Mouse (Mus musculus): ENCODE results near the gene Rims4.

The Rims4 gene

GRCm38 (mm10) chr2:163869783-163870182, 48.7 kb downstream of the Rims4 start:
- DNase-seq (ENCODE audit: low read depth, low spot score): no peak

GRCm38 (mm10) chr2:163866061-163866460, 52.4 kb downstream of the Rims4 start:
- DNase-seq (ENCODE audit: low read depth, low spot score): peak; percentile 76

GRCm38 (mm10) chr2:163865311-163865710, 53.2 kb downstream of the Rims4 start:
- no peak for DNase-seq (ENCODE audit: low read depth, low spot score)

- peak; percentile 37 for DNase-seq (ENCODE audit: low read depth, low spot score)
Measured at GRCm38 (mm10) chr2:163858254-163858947, 60.1 kb downstream of the Rims4 start.

- no peak for DNase-seq (ENCODE audit: low read depth, low spot score)
Measured at GRCm38 (mm10) chr2:163857233-163857632, 61.2 kb downstream of the Rims4 start.

GRCm38 (mm10) chr2:163853461-163853901, 65.0 kb downstream of the Rims4 start, which contains the start of gene Kcnk15:
Gene Kcnk15, plus strand, starts transcription at chr2:163853651.
- peak; percentile 34 for DNase-seq (ENCODE audit: low read depth, low spot score)

GRCm38 (mm10) chr2:163842043-163842442, 76.4 kb downstream of the Rims4 start:
- no peak for DNase-seq (ENCODE audit: low read depth, low spot score)

GRCm38 (mm10) chr2:163839519-163839918, 79.0 kb downstream of the Rims4 start:
- DNase-seq (ENCODE audit: low read depth, low spot score): no peak

GRCm38 (mm10) chr2:163838043-163838442, 80.4 kb downstream of the Rims4 start:
- DNase-seq (ENCODE audit: low read depth, low spot score): peak; percentile 87

- no peak for DNase-seq (ENCODE audit: low read depth, low spot score)
Measured at GRCm38 (mm10) chr2:163831163-163831562, 87.3 kb downstream of the Rims4 start.

- no peak for DNase-seq (ENCODE audit: low read depth, low spot score)
Measured at GRCm38 (mm10) chr2:163826494-163826893, 92.0 kb downstream of the Rims4 start.

GRCm38 (mm10) chr2:163825861-163826260, 92.6 kb downstream of the Rims4 start:
- no peak for DNase-seq (ENCODE audit: low read depth, low spot score)

GRCm38 (mm10) chr2:163823771-163824170, 94.7 kb downstream of the Rims4 start:
- peak; percentile 69 for DNase-seq (ENCODE audit: low read depth, low spot score)

- peak; percentile 41 for DNase-seq (ENCODE audit: low read depth, low spot score)
Measured at GRCm38 (mm10) chr2:163823248-163823647, 95.2 kb downstream of the Rims4 start.

- no peak for DNase-seq (ENCODE audit: low read depth, low spot score)
Measured at GRCm38 (mm10) chr2:163820607-163821006, 97.9 kb downstream of the Rims4 start, which contains the start of gene Ccn5. Gene Ccn5, plus strand, starts transcription at chr2:163820861.

GRCm38 (mm10) chr2:163814739-163815465, 103.6 kb downstream of the Rims4 start:
- no peak for DNase-seq (ENCODE audit: low read depth, low spot score)

- no peak for DNase-seq (ENCODE audit: low read depth, low spot score)
Measured at GRCm38 (mm10) chr2:163813077-163813476, 105.4 kb downstream of the Rims4 start.

Measured in forelimb bud, embryonic 11.5 days (tissue).